Mouse (Mus musculus) cerebellum, adult (tissue): ENCODE results near the gene Limk1.
"Not testable (repeated sequence)": the region's sequence is repeated elsewhere in the genome, so short reads cannot be mapped to it uniquely, and the experiment has no call there.

Source experiments
- ATAC-seq: cut with Nextera tagmentation; 2 replicates; pipeline ENCODE4 v1.9.2; 2017; ENCODE audit warnings: mild to moderate bottlenecking, moderate library complexity, mixed read lengths; ENCODE audit not compliant: insufficient number of reproducible peaks, low FRiP score, low TSS enrichment

Limk1 gene

DNA sequence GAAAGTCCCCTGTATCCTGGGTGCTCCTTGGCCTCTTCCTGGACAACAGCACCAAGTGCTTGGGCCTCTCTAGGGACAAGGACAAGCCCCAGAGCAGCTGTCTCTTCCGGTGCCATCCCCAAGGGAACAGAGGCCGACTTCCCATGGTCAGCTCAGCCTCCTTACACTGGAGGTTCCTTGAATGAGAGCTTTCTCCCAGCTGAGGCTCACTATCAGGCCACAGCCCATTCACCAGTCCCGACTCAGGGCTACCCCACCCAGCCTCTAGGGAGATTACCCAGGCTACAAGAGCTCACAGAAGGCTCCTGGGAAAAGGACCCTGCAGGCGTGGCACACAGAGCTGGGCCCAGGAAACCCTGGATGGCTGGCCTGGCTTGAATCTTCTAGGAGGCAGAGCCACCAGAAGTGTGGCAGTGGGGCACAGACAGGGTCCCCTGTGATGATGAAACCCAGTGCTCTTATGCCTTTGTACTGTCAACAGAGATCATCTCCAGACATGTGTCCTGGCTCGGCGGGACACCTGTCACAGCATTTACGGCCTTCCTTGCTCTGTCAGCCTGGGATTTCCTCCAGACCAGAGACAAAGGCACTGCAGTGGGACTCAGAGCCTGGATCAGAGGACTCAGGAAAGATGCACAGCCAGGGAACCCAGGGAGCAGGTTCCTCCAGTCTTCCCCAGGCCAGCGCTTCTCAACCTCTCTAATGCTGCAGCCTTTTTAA is 9.4 kb downstream of the Limk1 start:
- ATAC-seq: no peak

DNA sequence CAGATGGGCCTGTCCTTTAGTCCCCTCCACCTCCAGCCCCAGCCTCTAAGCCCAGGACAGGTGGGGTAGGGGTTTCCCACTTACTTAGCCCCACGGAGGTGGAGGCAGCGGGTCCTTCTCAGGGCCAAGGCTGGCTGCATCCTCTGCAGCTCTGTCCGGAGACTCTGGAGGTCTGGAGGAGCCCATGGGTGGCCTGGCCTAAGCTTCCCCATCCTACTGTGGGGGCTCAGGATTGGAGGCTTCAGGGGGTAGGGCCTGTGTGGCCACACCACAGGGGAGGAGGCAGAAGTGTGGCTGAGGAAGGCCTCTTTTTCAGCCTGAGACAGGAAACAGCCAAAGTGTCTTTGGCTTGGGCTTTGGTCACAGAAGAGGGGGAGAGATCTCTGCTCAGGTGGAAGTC is 10.4 kb downstream of the Limk1 start:
- no peak for ATAC-seq

DNA sequence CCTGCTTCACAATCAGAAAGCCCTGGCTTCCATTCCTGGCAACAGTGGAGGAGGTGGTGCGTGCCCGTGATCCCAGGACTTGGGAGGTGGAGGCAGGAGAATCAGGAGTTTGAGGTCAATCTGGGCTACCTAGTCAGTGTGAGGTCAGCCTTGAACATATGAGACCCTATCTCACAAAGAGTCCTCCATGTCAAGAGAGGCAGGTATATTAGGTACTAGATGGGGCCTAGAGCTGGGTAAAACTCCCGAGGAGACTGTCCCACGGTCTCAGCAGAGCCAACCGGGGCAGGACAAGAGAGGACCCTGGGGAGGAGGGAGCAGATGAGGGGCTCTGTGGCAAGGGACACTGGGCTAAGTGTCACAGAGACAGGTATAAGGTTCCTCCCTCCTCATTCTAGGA is 10.9 kb downstream of the Limk1 start:
- no peak for ATAC-seq

DNA sequence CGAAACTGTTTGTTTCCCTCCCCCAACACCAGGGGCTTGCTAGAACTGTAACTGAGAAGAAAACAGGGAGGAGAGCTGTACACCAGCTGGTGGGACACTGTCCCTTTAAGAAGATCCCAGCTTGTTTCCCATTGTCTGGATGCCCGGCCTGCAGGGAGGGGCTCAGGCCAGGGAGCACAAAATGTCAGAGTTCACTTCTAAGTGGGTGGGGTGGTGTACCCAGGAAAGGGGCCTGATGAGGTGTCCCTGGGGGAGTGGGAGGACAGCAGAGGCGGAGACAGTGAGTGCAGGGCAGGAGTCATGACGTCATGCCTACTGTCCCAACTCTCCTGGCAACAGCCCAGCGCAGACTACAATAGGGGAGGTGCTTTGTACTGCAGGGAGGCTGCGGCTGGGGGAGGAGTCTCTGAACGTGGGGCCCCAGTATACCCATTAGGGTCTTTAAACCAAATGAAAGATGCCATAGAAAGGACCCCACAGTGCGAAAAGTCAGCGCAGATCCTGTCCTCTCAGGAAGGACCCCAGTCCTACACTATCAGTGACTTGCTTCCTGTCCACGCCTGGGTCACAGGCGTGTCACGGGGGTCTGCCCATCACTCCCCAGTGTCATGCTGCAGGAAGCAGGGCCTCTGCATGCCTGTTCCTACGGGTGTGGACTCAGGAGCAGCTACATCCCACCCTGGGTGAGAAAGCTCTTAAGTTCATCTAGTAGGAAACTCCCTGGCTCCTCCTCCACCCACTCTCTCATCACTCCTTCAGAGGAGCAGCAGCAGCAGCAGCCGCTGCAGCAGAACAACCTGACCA is 12.2 kb downstream of the Limk1 start:
- ATAC-seq: no peak; the same call in 1 of the 2 replicates

DNA sequence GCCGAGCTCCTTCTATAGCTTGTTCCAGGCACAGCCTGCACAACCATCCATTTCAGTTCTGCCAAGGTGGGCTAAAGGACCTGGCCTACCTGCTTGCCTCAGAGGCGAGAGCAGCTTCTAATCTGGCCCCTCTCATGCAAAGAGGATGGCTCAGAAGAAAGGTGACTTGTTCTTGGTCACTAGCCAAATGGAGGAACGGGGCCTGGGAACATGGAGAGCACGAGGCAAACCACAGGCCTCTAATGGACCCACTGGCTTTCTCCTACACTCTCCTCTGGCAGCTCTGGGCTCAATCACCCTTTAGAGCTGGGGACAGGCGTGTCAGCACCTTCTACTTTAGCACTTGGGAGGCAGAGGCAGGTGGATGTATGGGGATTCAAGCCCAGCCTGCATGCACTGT is 13.4 kb downstream of the Limk1 start:
- ATAC-seq: no peak

DNA sequence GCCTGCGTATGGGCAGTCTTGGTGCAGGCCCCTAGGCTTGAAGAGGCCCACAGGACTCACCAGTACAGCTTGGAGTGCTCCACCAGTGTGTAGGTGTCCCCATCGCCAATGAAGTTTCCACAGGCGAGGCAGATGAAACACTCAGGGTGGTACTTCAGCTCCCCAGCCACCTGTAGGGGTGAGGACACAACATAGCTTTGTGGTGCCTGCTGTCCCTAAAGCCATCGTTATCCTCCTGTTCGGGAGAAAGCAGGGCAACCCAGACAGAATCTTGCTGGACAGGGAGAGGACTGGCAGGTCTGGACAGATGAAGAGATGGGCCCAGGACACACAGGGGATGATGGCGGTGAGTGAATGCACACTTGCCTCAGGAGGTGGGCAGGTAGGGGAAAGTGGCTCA is 15.8 kb downstream of the Limk1 start:
- no peak for ATAC-seq

DNA sequence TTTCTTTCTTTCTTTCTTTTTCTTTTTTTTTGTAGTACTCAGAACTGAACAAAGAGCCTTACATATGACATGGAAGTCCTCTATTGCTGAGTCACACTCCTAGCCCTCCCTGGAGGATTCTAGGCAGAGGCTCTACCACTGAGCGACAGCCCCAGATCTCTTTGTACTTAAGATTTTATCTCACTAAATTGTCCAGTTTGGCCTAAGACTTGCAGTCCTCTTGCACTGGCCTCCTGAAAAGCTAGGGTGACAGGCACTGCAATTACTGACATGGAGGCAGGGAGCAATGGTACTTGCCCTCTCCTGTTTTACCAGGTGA is 16.2 kb downstream of the Limk1 start:
- ATAC-seq: no peak

DNA sequence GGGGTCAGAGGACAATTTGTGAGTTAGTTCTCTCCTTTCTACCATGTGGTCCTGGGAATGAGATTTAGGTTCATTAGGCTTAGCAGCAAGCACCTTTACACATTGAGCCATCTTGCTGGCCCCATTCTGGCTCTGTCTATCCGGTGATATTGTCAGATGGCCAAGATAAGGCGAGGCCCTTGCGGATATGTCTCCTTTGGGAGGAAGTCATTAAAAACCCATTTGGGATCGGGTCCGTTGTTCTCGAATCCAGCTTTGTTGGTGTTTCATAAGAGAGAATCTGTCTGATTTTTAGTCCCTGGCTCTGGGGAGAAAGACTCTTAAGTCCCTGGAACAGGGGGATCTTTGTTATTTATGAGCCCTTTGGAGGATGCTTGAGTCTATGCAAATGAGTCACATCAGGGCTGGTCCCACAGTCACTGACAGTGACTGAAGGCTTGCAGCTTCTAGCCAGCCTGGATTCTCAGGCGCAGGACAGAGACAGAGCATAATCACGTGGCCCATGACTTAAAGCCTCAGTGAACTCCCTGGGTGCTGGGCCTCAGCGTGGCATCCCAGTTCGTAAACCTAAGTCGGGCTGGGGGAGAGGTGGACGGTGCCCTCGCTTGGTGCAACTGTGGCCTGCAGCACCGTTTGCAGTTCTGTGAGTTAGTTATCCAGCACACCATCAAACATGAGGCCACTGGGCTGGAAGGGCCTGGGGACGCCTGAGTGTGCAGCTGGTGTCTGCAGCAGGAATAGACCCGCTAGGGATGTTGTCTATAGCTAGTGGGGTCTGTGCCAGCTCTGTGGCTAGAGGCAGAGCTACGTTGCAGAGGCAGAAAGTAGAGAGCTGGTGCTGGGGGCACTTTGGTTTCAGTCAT is 16.8 kb downstream of the Limk1 start:
- no peak for ATAC-seq

DNA sequence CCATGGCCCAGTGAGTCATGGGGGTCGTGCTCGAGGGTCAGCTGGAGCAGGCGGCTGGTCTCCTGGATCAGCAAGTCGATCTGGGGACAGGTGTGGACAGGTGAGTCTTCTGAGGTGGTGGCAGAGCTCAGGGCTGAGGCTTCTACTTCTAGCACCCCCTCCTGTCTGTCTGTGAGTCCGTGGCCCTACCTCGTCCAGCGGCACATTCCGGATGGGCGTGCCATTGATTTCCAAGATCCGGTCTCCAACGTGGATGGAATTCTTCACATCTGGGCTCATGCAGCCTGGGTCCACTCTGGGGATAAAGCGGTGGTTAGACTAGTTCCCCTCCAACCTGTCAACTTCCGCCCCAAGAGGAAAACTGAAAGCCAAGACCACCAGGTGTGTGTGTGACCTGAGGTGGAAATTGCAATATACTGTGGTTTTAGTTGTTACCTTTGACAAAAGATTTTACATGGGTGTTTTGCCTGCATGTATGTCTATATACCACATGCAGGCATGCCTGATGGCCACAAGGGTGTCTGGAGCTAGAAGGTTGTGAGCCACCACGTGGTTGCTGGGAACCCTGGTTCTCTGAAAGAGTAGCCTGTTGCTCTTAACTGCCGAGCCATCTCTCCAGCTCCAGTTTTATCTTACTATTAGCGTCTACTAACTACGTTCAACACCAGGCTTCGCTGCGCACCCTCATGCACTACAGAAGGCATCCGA is 19.2 kb downstream of the Limk1 start:
- no peak for ATAC-seq

DNA sequence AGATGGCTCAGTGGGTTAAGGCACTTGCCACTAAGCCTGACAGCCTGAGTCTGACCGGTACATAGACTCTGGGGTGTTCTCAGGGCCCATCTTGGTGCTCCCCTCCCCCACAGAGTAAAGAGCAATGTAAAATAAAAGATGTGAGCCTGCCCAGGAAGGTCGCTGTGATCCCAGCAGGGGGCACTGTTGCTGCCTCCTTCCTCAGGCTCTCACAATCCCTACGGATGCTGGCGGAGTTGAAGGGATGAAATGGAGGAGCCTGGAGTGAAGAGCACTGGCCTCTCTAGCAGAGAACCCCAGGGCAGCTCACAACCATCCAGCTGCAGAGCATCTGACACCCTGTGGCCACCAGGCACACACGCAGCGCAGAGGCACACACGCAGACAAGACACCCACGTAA is 19.9 kb downstream of the Limk1 start:
- ATAC-seq: no peak

DNA sequence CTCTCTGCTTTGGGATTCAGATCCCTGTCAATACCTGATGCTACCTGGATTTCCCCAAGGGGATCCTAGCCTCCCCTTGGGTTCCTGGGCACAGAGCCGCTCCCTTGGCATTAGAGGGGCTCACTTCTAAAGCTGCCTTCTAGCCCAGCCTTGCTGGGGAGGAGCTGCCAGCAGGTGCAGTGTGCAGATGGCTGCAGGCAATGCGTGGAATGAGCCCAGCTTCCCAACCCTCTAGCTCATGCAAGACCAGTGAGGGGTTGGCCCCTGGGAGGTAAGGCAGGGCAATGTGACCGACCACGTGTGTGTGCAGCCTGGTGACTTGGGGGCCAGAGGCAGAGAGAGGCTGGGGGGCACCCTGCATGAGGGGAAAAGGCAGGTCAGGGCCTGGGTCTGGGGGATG is 31.7 kb downstream of the Limk1 start:
- ATAC-seq: no peak

DNA sequence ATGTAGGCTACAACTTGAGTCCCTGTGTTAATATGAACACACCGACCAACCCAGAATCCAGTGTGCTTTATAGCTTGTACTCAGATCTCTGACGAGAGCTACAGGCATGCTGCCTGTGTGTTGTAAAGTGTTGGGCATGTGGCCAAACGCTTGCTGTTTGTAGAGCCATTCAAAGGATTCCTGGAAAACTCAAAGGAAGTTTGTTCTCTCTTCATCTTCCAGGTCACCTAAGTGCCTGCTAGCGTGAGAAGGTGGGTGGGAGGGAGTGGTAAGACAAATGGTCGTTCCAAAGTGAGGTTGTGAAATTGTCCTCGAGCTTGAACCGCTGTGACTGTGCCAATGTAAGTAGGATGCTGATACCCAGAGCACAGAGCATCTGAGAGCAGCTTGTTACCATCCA is 36.4 kb downstream of the Limk1 start:
- ATAC-seq: no peak

DNA sequence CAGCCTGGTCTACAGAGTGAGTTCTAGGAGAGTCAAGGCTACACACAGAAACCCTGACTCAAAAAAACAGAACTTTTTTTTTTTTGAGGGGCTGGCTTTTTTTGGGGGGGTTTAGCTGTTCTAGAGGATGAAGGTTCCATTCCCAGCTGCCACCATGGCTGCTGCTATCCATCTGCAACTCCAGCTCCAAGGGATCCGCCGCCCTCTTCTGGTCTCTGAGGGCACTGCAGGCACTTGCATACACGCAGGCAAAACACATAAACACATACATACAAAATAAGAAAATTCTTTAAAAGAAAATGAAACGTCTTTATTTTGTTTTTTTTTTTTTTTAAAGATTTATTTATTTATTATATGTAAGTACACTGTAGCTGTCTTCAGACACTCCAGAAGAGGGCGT is 37.5 kb downstream of the Limk1 start:
- ATAC-seq: no peak

DNA sequence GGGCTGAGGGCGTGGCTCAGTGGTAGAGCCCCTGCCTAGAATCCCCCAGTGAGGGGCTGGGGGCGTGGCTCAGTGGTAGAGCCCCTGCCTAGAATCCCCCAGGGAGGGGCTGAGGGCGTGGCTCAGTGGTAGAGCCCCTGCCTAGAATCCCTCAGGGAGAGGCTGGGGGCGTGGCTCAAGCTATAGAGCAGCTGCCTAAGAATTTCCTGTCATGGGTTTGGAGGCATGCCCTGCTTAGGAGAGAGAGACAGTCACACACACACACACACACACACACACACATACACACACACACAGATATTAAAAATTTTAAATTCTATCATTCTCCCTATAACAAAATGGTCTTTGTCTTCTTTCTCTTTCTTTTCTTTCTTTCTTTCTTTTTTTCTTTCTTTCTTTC is 39.4 kb downstream of the Limk1 start:
- not testable (repeated sequence) for ATAC-seq

DNA sequence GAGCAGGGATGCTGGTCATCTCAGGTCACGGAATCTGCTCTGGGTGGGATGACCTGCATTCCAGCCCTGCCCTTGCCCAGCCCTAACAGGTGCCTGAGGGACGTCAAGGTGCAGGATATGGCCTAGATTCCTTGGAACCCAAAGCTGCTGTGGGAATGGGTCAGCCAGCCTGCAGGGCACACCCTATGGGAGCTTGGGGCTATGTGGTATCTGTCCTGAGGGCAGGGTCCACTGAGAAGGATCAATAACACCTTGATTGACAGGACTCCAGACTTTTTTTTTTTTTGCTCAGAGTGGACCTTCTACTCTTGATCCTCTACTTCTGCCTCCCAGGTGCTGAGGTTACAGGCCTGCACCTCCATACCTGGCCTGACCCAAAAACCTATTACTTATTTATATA is 41.0 kb downstream of the Limk1 start:
- no peak for ATAC-seq

DNA sequence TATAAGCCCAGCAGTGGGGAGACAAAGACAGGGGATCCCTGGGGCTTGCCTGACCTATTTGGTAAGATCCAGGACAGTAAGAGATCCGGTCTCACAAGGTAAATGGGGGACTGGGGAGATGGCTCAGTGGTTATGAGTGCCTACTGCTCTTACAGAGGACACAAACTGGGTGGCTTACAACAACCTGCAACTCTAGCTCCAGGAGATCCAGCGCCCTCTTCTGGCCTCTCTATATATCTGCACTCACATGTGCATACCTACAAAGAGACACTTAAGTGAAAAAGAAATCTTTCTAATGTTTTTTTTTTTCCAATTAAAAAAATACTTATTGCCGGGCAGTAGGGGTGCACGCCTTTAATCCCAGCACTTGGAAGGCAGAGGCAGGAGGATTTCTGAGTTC is 41.9 kb downstream of the Limk1 start:
- ATAC-seq: no peak

DNA sequence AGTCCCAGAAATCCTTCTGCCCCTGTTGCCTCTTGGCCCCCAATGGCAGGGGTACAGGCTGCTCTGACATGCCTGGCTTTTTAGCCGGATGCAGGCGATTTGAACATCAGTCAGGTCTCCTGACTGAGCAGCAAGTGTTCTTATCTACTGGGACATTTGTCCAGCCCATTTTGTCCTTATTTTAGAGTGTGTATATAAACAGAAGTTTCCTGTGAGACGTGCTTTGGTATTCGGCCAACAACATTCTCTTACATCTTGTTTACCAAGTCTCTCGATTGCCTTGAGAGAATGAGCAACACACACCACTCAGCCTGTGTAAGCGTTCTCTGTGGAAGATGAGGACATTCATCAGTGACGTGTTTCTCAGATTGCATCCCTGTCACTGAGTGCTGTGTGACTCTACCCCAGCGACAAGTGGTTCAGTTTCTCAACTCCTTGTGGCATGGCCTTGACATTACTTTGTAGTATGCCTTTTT is 43.7 kb downstream of the Limk1 start:
- no peak for ATAC-seq

DNA sequence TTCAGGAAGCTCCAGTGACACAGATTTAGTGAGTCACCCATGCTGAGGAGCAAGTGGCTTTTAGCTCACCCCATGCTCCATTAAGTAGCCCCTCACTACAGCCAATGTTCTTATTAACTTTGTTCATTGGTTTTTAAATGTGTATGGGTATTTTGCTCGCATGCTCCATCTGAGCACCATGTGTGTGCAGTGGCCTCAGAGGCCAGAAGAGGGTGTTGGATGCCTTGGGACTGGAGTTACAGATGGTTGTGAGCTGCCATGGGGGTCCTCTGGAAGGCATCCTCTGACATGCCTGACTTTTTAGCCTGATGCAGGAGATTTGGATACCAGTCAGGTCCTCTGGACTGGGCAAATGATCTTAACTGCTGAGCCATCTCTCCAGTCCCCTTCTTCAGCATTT is 44.3 kb downstream of the Limk1 start:
- no peak for ATAC-seq

DNA sequence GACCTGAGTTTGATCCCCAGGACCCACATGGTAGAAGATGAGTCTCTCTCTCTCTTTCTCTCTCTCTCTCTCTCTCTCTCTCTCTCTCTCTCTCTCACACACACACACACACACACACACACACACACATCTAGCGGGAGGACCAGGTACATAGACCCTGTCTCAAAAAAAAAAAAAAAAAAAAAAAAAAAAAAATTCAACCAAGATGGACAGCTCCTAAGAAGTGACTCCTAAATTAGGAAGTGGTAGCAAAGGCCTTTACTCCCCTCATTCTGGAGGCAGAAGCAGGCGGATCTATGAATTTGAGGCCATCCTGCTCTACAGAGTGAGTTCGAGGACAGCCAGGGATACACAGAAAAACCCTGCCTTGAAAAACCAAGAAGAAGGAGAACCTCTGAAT is 48.0 kb downstream of the Limk1 start:
- no peak for ATAC-seq

DNA sequence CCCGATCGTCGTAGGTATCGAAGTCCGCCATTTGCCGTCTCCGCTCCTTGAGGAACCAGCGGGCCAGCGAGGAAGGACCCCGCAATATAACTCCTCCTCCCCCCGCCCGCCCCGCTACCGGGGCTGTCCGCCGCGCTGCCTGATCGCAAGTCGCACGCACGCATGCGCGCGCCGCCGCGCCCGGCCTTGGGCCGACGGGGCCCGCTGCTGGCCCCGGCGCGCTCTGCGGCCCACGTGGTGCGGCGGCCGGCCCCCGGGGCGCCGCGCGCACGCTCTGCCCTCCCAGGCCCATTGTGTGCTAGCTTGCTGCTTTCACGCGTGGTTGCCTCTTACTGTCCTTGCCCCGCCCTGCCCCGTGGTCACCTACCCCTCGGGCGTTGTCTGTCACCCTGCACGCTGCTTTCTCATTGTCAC is 49.1 kb downstream of the Limk1 start, which contains the start of gene Eif4h:
Gene Eif4h (minus strand): TSS at position 222 of the 414 bp plus-strand sequence.
- ATAC-seq: peak; percentile 94
